Mouse (Mus musculus) cortical plate, adult 2 months (tissue): ENCODE data around the gene Defb21.

ENCODE experiments used
- CTCF ChIP-seq: fragments of 200-500 bp; IDR thresholded peaks from 2 replicates; pipeline ENCODE4 v1.5.1; 2011; ENCODE audit warnings: mild to moderate bottlenecking, control low read depth, low read length; ENCODE audit not compliant: insufficient read depth; ENCODE audit errors: extremely low read depth
- POLR2A ChIP-seq: fragments of 200-500 bp; IDR thresholded peaks from 2 replicates; pipeline ENCODE4 v1.6.1; 2011; ENCODE audit warnings: mild to moderate bottlenecking, low read length, control low read depth; ENCODE audit not compliant: insufficient read depth; ENCODE audit errors: extremely low read depth

- no peak for TF ChIP-seq CTCF
- TF ChIP-seq POLR2A, result no peak
Observed at GRCm38 (mm10) chr2:152570313-152570712, 2.2 kb upstream of the Defb21 start.
